Comparison of ENCODE assay signal across 8 mouse cellular contexts in genomic region chr3:86110077-86110476, GRCm38 (mm10). TPM values are rescaled to one million over a fixed set of nuclear protein-coding genes. Genes with fewer than 3 reads are reported as not detected.
A peak's percentile ranks its signal among the peaks of the same experiment; 100 is the strongest.
DNase-seq lines count a peak whose midpoint lies in the region; ATAC-seq and TF ChIP-seq lines count a peak whose summit lies in the region.

No protein-coding gene starts in this region.

- H3K27me3 ChIP-seq in forebrain, embryonic 14.5 days (replicated peaks; ENCODE audit: control insufficient read depth, insufficient read depth, low read length) = no peaks in the 10 kb centered on the region
- H3K27me3 ChIP-seq in forebrain, embryonic 12.5 days = no peaks in the 10 kb centered on the region
- no peaks in the 10 kb centered on the region for H3K27me3 ChIP-seq in G1E (ENCODE audit: insufficient read depth, low read length)

- TF ChIP-seq CTCF in G1E (IDR thresholded peaks at IDR 0.05; ENCODE audit: low read depth, low read length) = no peak

- H3K27ac ChIP-seq in forebrain, embryonic 14.5 days (ENCODE audit: low read depth, low read length) = no peak overlapping the region
- H3K27ac ChIP-seq in forebrain, embryonic 12.5 days = no peak overlapping the region

- no peak for ATAC-seq in forebrain, embryonic 14.5 days
- ATAC-seq in forebrain, embryonic 12.5 days (ENCODE audit: low FRiP score) = no peak
- peak; percentile 48; the same call in 1 of the 2 replicates for ATAC-seq in G1E (ENCODE audit: extremely low read depth, insufficient number of reproducible peaks, low FRiP score, poor library complexity, severe bottlenecking)
- ATAC-seq in neutrophil, adult 5-6 weeks (ENCODE audit: extremely low read depth, insufficient number of reproducible peaks, low FRiP score, poor library complexity, severe bottlenecking) = peak; percentile 78; the same call in 1 of the 2 replicates

- intact Hi-C loops in heart, postnatal 10 days (cut with DNase I) = no loop called here

- H3K9ac ChIP-seq in forebrain, embryonic 14.5 days (ENCODE audit: low read length) = no peak overlapping the region
- no peak overlapping the region for H3K9ac ChIP-seq in forebrain, embryonic 12.5 days

- H3K4me2 ChIP-seq in forebrain, embryonic 14.5 days (ENCODE audit: low read length) = no peak overlapping the region
- H3K4me2 ChIP-seq in forebrain, embryonic 12.5 days = no peak overlapping the region

- no peaks in the 10 kb centered on the region for H3K36me3 ChIP-seq in forebrain, embryonic 14.5 days (ENCODE audit: control insufficient read depth, insufficient read depth, low read length)
- no peaks in the 10 kb centered on the region for H3K36me3 ChIP-seq in forebrain, embryonic 12.5 days (replicated peaks)
- H3K36me3 ChIP-seq in G1E (replicated peaks) = no peaks in the 10 kb centered on the region

- no peaks in the 10 kb centered on the region for H3K4me1 ChIP-seq in forebrain, embryonic 14.5 days (ENCODE audit: control insufficient read depth, insufficient read depth, low read length)
- 0 out of 2 replicates have a peak, but pooled peaks cover 13% of the 10 kb centered on the region for H3K4me1 ChIP-seq in forebrain, embryonic 12.5 days
- H3K4me1 ChIP-seq in G1E (ENCODE audit: insufficient read depth, low read depth, low read length) = peaks cover 31% of the 10 kb centered on the region

- no peak overlapping the region for H3K4me3 ChIP-seq in forebrain, embryonic 14.5 days (ENCODE audit: low read depth, low read length)
- no peak overlapping the region for H3K4me3 ChIP-seq in forebrain, embryonic 12.5 days (replicated peaks)
- no peak overlapping the region for H3K4me3 ChIP-seq in G1E (ENCODE audit: low read depth, low read length)

- WGBS in forebrain, embryonic 14.5 days = 22% methylated on average over 10 of the region's 10 CpGs
- WGBS in forebrain, embryonic 12.5 days = 32% methylated on average over 10 of the region's 10 CpGs

- peak; percentile 37 for DNase-seq in forebrain, embryonic 14.5 days (ENCODE audit: low spot score)
- DNase-seq in G1E (ENCODE audit: low spot score) (no peak), liver (peak; percentile 85)
- DNase-seq in embryo, embryonic 11 days = peak; percentile 86
- DNase-seq in heart, postnatal 10 days = peak; percentile 49 to 60
- DNase-seq in cerebellum, adult 9-10 months = no peak

- H3K9me3 ChIP-seq in forebrain, embryonic 14.5 days (replicated peaks; ENCODE audit: control insufficient read depth, low read length) = no peaks in the 10 kb centered on the region
- H3K9me3 ChIP-seq in forebrain, embryonic 12.5 days = no peaks in the 10 kb centered on the region
- peaks cover 3% of the 10 kb centered on the region; the same call in 1 of the 2 replicates for H3K9me3 ChIP-seq in G1E (replicated peaks)

RNA-seq across cellular contexts. Expression of gene Rps3a1, which starts 32.4 kb away (rescaled TPM):
- polyA plus RNA-seq in forebrain, embryonic 14.5 days (2014; fragmentation: Nextera tagmentation; extraction: Ambion mirVana) = 802 and 926 TPM in 2 replicates
- polyA plus RNA-seq in forebrain, embryonic 12.5 days (2016; fragmentation: Nextera tagmentation; extraction: Ambion mirVana) = 862 and 915 TPM in 2 replicates
- total RNA-seq in G1E (2014; fragmentation: Nextera tagmentation) (451 and 470 TPM in 2 replicates), G1E (2017) (886 and 1,461 TPM in 2 replicates)
- 23.2 and 80.9 TPM in 2 replicates for polyA plus RNA-seq in G1E (2012)
- 100 to 1,000 TPM; 617 to 667 TPM for total RNA-seq in heart, postnatal 10 days (2021)
- 2,159 and 2,297 TPM in 2 replicates for total RNA-seq in neutrophil, adult 5-6 weeks (2017)

Comparison
In these comparisons a context has a peak if more than half of its experiments do, and no peak if none do; other contexts are left out.
1. ATAC-seq: peak in G1E (single experiment) and neutrophil, adult 5-6 weeks (single experiment); none in forebrain, embryonic 14.5 days (single experiment) and forebrain, embryonic 12.5 days (single experiment).
2. DNase-seq: peak in forebrain, embryonic 14.5 days (single experiment), embryo, embryonic 11 days (single experiment), heart, postnatal 10 days (2 of 2) and liver (single experiment); none in G1E (single experiment) and cerebellum, adult 9-10 months (single experiment).